Mouse (Mus musculus): ENCODE results near the gene Lrtm2.

GRCm38 (mm10) chr6:119303331-119303730, 27.2 kb downstream of the Lrtm2 start:
- TF ChIP-seq CTCF (IDR thresholded peaks at IDR 0.05) (no peak), EP300 (IDR thresholded peaks at IDR 0.05) (no peak)
